Mouse (Mus musculus) hindbrain, embryonic 11.5 days (tissue): ENCODE data around the gene Ptprt. TPM values are rescaled to one million over a fixed set of nuclear protein-coding genes. Genes with fewer than 3 reads are reported as not detected.

Experiments used
- ATAC-seq: fragments of 200-750 bp; cut with Nextera tagmentation; 2 replicates; pipeline ENCODE4 v1.8.0; 2017; ENCODE audit warnings: mild to moderate bottlenecking, moderate TSS enrichment, moderate library complexity; ENCODE audit not compliant: low FRiP score
- DNase-seq: peaks from one replicate; pipeline ENCODE4 v3.0.0-alpha.2; 2015; ENCODE audit warnings: low spot score
- H3K27ac ChIP-seq: fragments of 300-500 bp; sonication (generic); 2 replicates; pipeline ENCODE4 v1.5.1; 2014; ENCODE audit warnings: mild to moderate bottlenecking, low read depth, low read length
- H3K27me3 ChIP-seq: fragments of 300-500 bp; sonication (generic); 2 replicates; pipeline ENCODE4 v1.6.1; 2014; ENCODE audit warnings: mild to moderate bottlenecking, low read length, moderate library complexity, mixed read lengths; ENCODE audit not compliant: control insufficient read depth, insufficient read depth
- H3K36me3 ChIP-seq: fragments of 300-500 bp; sonication (generic); 2 replicates; pipeline ENCODE4 v1.6.1; 2014; ENCODE audit warnings: mild to moderate bottlenecking, low read length, moderate library complexity, mixed read lengths; ENCODE audit not compliant: control insufficient read depth, insufficient read depth
- H3K4me1 ChIP-seq: fragments of 300-500 bp; sonication (generic); replicated peaks from 2 replicates; pipeline ENCODE4 v1.6.1; 2014; ENCODE audit warnings: low read length, mixed read lengths; ENCODE audit not compliant: control insufficient read depth, insufficient read depth
- H3K4me2 ChIP-seq: fragments of 300-500 bp; sonication (generic); replicated peaks from 2 replicates; pipeline ENCODE4 v1.6.1; 2014; ENCODE audit warnings: mild to moderate bottlenecking, low read depth, low read length
- H3K4me3 ChIP-seq: fragments of 300-500 bp; sonication (generic); 2 replicates; pipeline ENCODE4 v1.5.1; 2014; ENCODE audit warnings: low read depth, low read length
- H3K9ac ChIP-seq: fragments of 300-500 bp; sonication (generic); 2 replicates; pipeline ENCODE4 v1.6.1; 2014; ENCODE audit warnings: low read depth, low read length
- H3K9me3 ChIP-seq: fragments of 300-500 bp; sonication (generic); 2 replicates; pipeline ENCODE4 v1.6.1; 2016; ENCODE audit warnings: low read length; ENCODE audit not compliant: control insufficient read depth
- WGBS: fragments of 180-500 bp; shearing (Covaris S2); extraction: QIAGEN DNeasy Blood & Tissue Kit; methylation state at CpG from one replicate; pipeline ENCODE4 v1.1.7; 2014; 5-methylcytosine and 5-hydroxymethylcytosine counted together
- polyA plus RNA-seq: library from polyadenylated mRNA; unstranded; fragments of >200 nt; fragmentation: Nextera tagmentation; extraction: Ambion mirVana; gene quantifications from 2 replicates; pipeline ENCODE4 v1.2.1, GENCODE M21; 2014

Gene Ptprt
- polyA plus RNA-seq, 1 experiment from 2014 or later: 1.3 TPM

DNA sequence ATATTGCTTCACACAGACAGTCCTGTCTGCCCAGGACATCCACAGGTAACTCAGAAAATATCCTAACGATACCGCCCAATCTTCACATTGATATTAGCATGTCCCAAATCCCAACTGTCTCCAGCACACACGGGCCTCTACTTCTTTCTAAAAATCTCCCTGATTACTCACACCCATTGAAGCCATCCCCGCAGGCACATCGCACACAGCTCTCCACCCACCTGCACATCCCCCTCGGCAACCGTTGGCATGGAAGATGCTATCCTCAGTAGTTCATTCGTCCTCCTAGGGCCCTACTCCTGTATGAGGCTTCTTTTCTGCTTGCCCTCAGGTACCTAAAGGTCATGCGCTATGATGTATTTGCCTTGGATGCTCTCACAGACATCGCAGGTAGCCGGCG lies 89.9 kb downstream of the Ptprt start:
- no peak for DNase-seq

DNA sequence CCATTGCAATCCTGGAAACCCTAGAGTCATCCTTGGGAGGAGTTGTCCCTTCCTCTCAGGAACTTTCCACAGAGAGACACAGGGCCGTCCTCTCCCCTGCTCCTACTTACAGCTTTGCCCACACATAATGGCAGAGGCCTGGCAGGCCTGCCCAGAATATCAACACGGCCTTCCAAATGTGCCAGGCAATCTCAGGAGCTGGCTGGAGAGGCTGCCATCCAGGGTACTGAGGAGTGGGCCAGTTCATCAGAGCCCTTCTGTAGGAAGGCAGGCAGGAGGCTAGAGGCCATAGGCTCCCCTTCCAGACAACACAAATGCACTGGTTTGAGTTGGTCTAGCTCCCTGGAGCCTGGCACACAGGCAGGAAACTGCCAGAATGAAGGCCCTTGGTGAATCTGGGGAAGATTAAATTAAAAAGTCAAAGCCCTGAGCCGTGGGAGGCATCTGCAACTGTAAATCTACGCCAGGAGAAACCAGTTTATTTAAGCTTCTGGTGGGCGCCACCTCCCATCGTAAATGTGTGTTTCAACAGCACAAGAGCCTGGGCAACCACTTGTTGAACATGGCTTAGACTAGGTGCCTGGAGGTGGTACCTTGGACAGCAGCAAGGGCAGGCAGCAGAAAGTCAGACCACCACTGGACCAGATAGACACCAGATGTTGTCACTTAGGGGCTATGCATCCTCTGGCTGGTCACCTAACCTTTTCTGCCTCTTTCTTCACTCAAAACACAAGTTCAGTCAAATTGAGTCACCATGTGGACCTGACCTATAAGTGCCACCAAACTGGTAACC lies 92.4 kb downstream of the Ptprt start:
- no peaks in the 10 kb centered on the region for H3K9me3 ChIP-seq
- peak; percentile 37 for DNase-seq
- 77% methylated on average over 6 of the region's 6 CpGs for WGBS
- no peak for ATAC-seq
- H3K4me2 ChIP-seq: no peak overlapping the region
- no peak overlapping the region for H3K27ac ChIP-seq
- no peaks in the 10 kb centered on the region for H3K27me3 ChIP-seq
- no peak overlapping the region for H3K4me3 ChIP-seq
- no peak overlapping the region for H3K9ac ChIP-seq
- no peaks in the 10 kb centered on the region for H3K36me3 ChIP-seq
- no peaks in the 10 kb centered on the region for H3K4me1 ChIP-seq

More for the DNA sequence above, 89.9 kb downstream of the Ptprt start:
- Histone ChIP-seq H3K4me3 (no peak overlapping the region), H3K36me3 (no peaks in the 10 kb centered on the region), H3K9ac (no peak overlapping the region), H3K4me1 (no peaks in the 10 kb centered on the region), H3K4me2 (no peak overlapping the region), H3K9me3 (no peaks in the 10 kb centered on the region), H3K27ac (no peak overlapping the region), H3K27me3 (no peaks in the 10 kb centered on the region)
- 88% methylated on average over 12 of the region's 12 CpGs for WGBS
- ATAC-seq: no peak

DNA sequence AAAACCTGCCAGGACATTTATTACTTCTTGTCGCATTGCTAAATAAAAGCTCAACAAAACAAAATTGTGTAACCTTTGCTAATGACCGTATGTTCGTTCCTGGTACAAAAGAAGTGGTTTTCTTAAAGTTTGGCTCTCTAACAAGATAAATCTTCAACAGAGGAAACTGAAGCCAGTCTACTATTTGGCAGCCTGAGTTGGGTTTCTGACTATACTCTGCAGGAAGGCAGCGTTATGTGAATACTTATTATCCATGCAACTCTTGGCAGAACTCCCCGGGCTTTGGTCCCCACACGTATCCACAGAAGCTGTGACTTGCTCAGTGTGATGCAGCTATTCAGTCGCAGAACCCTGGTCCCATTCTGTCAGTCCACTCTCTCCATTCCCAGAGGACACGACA lies 112.6 kb downstream of the Ptprt start:
- no peak overlapping the region for H3K4me2 ChIP-seq
- no peaks in the 10 kb centered on the region for H3K9me3 ChIP-seq
- H3K36me3 ChIP-seq: no peaks in the 10 kb centered on the region
- no peak overlapping the region for H3K4me3 ChIP-seq
- ATAC-seq (no peak), DNase-seq (no peak)
- H3K27me3 ChIP-seq: no peaks in the 10 kb centered on the region
- no peaks in the 10 kb centered on the region for H3K4me1 ChIP-seq
- H3K27ac ChIP-seq: no peak overlapping the region
- 90% methylated on average over 8 of the region's 8 CpGs for WGBS
- no peak overlapping the region for H3K9ac ChIP-seq

DNA sequence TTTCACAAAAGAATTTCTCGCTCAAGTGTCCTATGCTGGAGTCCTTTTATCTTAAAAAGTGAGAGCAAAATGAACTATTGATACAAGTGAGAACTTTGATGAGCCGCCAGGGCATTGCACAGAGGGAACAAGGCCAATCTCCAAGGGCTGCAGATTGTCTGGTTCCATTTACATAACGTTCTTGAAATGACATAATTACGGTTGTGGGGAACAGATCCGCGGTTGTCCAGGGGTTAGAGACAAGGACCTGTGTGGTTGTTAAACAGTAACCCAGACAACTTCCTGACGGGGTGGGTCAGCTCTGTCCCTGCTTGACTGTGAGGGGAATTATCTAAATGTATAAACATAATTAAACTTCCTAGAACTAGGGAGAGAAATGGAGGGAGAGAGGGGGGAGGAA lies 129.3 kb downstream of the Ptprt start:
- ATAC-seq (no peak), DNase-seq (no peak)
- no peak overlapping the region for H3K4me3 ChIP-seq
- H3K27me3 ChIP-seq: no peaks in the 10 kb centered on the region
- H3K4me1 ChIP-seq: no peaks in the 10 kb centered on the region
- no peak overlapping the region for H3K4me2 ChIP-seq
- no peak overlapping the region for H3K27ac ChIP-seq
- H3K9ac ChIP-seq: no peak overlapping the region
- H3K36me3 ChIP-seq: no peaks in the 10 kb centered on the region
- no peaks in the 10 kb centered on the region for H3K9me3 ChIP-seq
- WGBS: 76% methylated on average over 7 of the region's 7 CpGs

DNA sequence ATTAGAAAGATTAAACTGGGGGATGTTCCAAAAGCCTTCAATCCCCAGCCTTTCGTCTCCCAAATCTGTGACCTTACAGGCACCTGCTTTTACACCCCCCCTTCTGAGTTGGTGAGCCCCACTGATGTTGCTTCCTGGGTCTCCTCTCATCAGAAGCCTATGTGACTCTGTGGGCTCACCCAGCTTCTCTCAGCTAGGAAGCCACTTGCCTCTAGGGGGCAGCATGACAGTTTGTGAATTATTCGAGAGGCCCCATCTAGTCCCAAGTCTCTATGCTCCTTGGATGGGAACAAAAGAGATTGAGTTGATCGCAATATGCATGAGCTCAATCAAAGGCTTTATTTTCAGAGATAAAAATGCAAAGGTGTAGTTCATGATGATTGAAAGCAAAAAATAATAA lies 132.0 kb downstream of the Ptprt start:
- no peak for ATAC-seq
- Histone ChIP-seq H3K27ac (no peak overlapping the region), H3K9me3 (no peaks in the 10 kb centered on the region), H3K27me3 (no peaks in the 10 kb centered on the region), H3K36me3 (no peaks in the 10 kb centered on the region), H3K4me3 (no peak overlapping the region), H3K9ac (no peak overlapping the region), H3K4me2 (no peak overlapping the region), H3K4me1 (no peaks in the 10 kb centered on the region)
- 95% methylated on average over 3 of the region's 3 CpGs for WGBS
- peak; percentile 25 for DNase-seq

DNA sequence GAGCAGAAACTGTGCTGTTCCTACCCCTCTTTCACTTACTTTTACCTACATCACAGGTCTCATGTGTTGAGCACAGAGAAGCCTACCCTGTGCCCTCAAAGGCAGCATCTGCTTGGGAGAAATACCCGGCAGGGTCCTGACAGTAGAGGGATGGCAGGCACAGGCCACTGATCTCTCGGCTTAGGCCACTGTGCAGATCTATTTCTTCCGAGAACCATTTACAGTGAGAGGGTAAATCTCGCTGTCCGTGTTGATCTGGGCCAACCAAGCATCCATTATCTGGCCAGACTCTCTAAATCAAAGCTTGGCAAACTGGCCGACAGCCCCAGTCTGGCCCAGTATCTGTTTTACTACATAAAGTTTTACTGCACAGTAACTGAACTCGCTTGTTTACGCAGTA lies 145.0 kb downstream of the Ptprt start:
- Histone ChIP-seq H3K36me3 (no peaks in the 10 kb centered on the region), H3K4me1 (no peaks in the 10 kb centered on the region), H3K4me3 (no peak overlapping the region), H3K27ac (no peak overlapping the region), H3K27me3 (no peaks in the 10 kb centered on the region), H3K4me2 (no peak overlapping the region), H3K9me3 (no peaks in the 10 kb centered on the region), H3K9ac (no peak overlapping the region)
- no peak for DNase-seq
- no peak for ATAC-seq
- 87% methylated on average over 8 of the region's 8 CpGs for WGBS

DNA sequence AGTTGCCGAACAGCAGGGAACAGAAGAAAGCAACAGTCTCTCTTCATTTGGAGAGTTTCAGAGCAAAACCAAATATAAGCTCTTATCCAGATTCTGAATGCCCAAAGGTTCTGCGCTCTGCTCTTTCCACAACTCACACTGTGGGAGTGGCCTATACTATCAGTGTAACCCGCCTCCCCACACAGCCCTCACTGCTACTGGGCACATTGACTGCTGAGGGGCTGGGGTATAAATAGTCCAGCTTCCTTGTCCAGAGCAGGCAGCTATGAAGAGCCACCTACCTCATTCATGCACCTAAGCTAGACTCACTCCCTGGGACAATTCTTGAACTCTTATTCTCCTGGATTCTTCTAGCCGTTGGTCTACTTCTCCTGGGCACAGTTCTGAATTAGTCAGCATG lies 147.9 kb downstream of the Ptprt start:
- Histone ChIP-seq H3K27ac (no peak overlapping the region), H3K4me1 (no peaks in the 10 kb centered on the region), H3K27me3 (no peaks in the 10 kb centered on the region), H3K36me3 (no peaks in the 10 kb centered on the region), H3K9ac (no peak overlapping the region), H3K9me3 (no peaks in the 10 kb centered on the region), H3K4me2 (no peak overlapping the region), H3K4me3 (no peak overlapping the region)
- ATAC-seq (no peak), DNase-seq (no peak)
- 84% methylated on average over 4 of the region's 4 CpGs for WGBS

DNA sequence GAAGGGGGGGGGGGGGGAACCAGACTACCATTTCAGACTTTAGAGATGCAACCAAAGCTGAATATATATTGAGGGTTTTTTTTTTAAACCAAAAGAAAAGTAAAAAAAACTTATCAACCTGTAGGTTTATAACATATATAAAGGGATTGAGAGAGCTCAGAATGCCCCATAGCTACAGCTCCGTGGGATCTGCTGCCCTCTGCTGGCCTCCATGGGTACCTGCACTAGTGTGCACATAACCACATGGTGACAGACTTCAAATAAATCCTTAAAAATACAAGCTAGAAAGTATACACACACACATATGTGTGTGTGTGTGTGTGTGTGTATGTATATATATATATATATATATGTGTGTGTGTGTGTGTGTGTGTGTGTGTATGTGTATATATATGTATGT lies 148.9 kb downstream of the Ptprt start:
- DNase-seq (peak; percentile 30), ATAC-seq (no peak)
- Histone ChIP-seq H3K27me3 (no peaks in the 10 kb centered on the region), H3K27ac (no peak overlapping the region), H3K9me3 (no peaks in the 10 kb centered on the region), H3K36me3 (no peaks in the 10 kb centered on the region), H3K9ac (no peak overlapping the region), H3K4me2 (no peak overlapping the region), H3K4me3 (no peak overlapping the region), H3K4me1 (no peaks in the 10 kb centered on the region)
- WGBS: 81% methylated on average over 1 of the region's 1 CpGs

DNA sequence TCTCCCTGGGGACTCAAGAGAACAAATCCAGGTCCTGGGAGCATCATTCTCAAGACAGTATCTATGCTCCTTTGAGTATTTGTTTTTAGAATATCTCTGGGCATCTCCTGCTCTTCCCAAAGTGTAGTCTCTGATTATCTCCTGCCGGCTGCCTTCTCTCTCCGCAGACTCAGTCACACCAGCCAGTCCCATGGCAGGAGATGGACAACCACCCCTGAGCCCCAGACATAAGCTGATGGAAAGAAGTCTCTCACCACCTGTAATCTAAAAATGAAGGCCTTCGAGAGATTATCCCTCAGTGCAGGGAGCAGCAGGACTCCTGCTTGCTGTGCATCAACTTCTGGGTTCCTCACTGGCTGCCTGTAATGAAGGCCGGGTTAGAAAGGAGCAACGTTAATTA lies 151.9 kb downstream of the Ptprt start:
- Histone ChIP-seq H3K9ac (no peak overlapping the region), H3K9me3 (no peaks in the 10 kb centered on the region), H3K36me3 (no peaks in the 10 kb centered on the region), H3K4me3 (no peak overlapping the region), H3K4me2 (no peak overlapping the region), H3K27me3 (no peaks in the 10 kb centered on the region), H3K4me1 (no peaks in the 10 kb centered on the region), H3K27ac (no peak overlapping the region)
- DNase-seq (no peak), ATAC-seq (no peak)
- WGBS: 84% methylated on average over 5 of the region's 5 CpGs
